Mouse (Mus musculus) forebrain, embryonic 14.5 days (tissue): ENCODE measurements around the gene Gpam. TPM values are rescaled to one million over a fixed set of nuclear protein-coding genes. Genes with fewer than 3 reads are reported as not detected.
A peak's percentile ranks its signal among the peaks of the same experiment; 100 is the strongest.

Source experiments
- ATAC-seq: fragments of 200-750 bp; cut with Nextera tagmentation; 2 replicates; pipeline ENCODE4 v1.8.0; 2017; ENCODE audit warnings: mild to moderate bottlenecking, moderate library complexity
- DNase-seq: peaks from one replicate; pipeline ENCODE4 v3.0.0-alpha.2; 2015; ENCODE audit warnings: low spot score
- H3K27ac ChIP-seq: fragments of 300-500 bp; sonication (generic); 2 replicates; pipeline ENCODE4 v1.5.1; 2014; ENCODE audit warnings: low read depth, mild to moderate bottlenecking, control low read depth, low read length, moderate library complexity
- H3K27me3 ChIP-seq: fragments of 300-500 bp; sonication (generic); replicated peaks from 2 replicates; pipeline ENCODE4 v1.6.1; 2014; ENCODE audit warnings: low read length, control low read depth, mixed read lengths; ENCODE audit not compliant: control insufficient read depth, insufficient read depth
- H3K36me3 ChIP-seq: fragments of 300-500 bp; sonication (generic); 2 replicates; pipeline ENCODE4 v1.6.1; 2014; ENCODE audit warnings: low read length, control low read depth; ENCODE audit not compliant: control insufficient read depth, insufficient read depth
- H3K4me1 ChIP-seq: fragments of 300-500 bp; sonication (generic); 2 replicates; pipeline ENCODE4 v1.6.1; 2014; ENCODE audit warnings: antibody characterized with exemption, low read length, control low read depth; ENCODE audit not compliant: control insufficient read depth, insufficient read depth
- H3K4me2 ChIP-seq: fragments of 300-500 bp; sonication (generic); 2 replicates; pipeline ENCODE4 v1.6.1; 2014; ENCODE audit warnings: mild to moderate bottlenecking, control low read depth, low read length
- H3K4me3 ChIP-seq: fragments of 300-500 bp; sonication (generic); 2 replicates; pipeline ENCODE4 v1.5.1; 2014; ENCODE audit warnings: low read depth, low read length, control low read depth
- H3K9ac ChIP-seq: fragments of 300-500 bp; sonication (generic); 2 replicates; pipeline ENCODE4 v1.6.1; 2014; ENCODE audit warnings: mild to moderate bottlenecking, low read length, control low read depth, moderate library complexity
- H3K9me3 ChIP-seq: fragments of 300-500 bp; sonication (generic); replicated peaks from 2 replicates; pipeline ENCODE4 v1.6.1; 2016; ENCODE audit warnings: low read length, control low read depth, mixed read lengths; ENCODE audit not compliant: control insufficient read depth
- WGBS: fragments of 180-500 bp; shearing (Covaris S2); extraction: QIAGEN DNeasy Blood & Tissue Kit; methylation state at CpG from one replicate; pipeline ENCODE4 v1.1.7; 2014; 5-methylcytosine and 5-hydroxymethylcytosine counted together
- polyA plus RNA-seq: library from polyadenylated mRNA; unstranded; fragments of >200 nt; fragmentation: Nextera tagmentation; extraction: Ambion mirVana; gene quantifications from 2 replicates; pipeline ENCODE4 v1.2.1, GENCODE M21; 2014

Gpam gene
- polyA plus RNA-seq, 1 experiment from 2014 or later = 17.2 TPM

GRCm38 (mm10) chr19:55103081-55103830, 23.8 kb downstream of the Gpam start:
- no peak overlapping the region for H3K4me3 ChIP-seq
- ATAC-seq = no peak
- DNase-seq = no peak
- H3K4me1 ChIP-seq = 0 out of 2 replicates have a peak, but pooled peaks cover 7% of the 10 kb centered on the region
- no peak overlapping the region for H3K9ac ChIP-seq
- no peaks in the 10 kb centered on the region for H3K9me3 ChIP-seq
- H3K27ac ChIP-seq = no peak overlapping the region
- H3K36me3 ChIP-seq = no peaks in the 10 kb centered on the region
- no peaks in the 10 kb centered on the region for H3K27me3 ChIP-seq
- no peak overlapping the region for H3K4me2 ChIP-seq
- 70% methylated on average over 11 of the region's 11 CpGs for WGBS

GRCm38 (mm10) chr19:55101659-55102058, 25.4 kb downstream of the Gpam start:
- Histone ChIP-seq H3K4me2 (no peak overlapping the region), H3K4me1 (0 out of 2 replicates have a peak, but pooled peaks cover 7% of the 10 kb centered on the region), H3K27me3 (no peaks in the 10 kb centered on the region), H3K9me3 (no peaks in the 10 kb centered on the region), H3K36me3 (0 out of 2 replicates have a peak, but pooled peaks cover under 1% of the 10 kb centered on the region), H3K9ac (no peak overlapping the region), H3K4me3 (no peak overlapping the region), H3K27ac (no peak overlapping the region)
- WGBS = 78% methylated on average over 4 of the region's 4 CpGs
- ATAC-seq (no peak), DNase-seq (no peak)

GRCm38 (mm10) chr19:55100227-55101140, 26.6 kb downstream of the Gpam start:
- Histone ChIP-seq H3K4me2 (peak overlapping the region; percentile 96), H3K27ac (no peak overlapping the region), H3K9ac (peak overlapping the region; percentile 83), H3K9me3 (no peaks in the 10 kb centered on the region), H3K4me1 (0 out of 2 replicates have a peak, but pooled peaks cover 7% of the 10 kb centered on the region), H3K36me3 (peaks cover 7% of the 10 kb centered on the region), H3K4me3 (peak overlapping the region; percentile 90), H3K27me3 (no peaks in the 10 kb centered on the region)
- 74% methylated on average over 2 of the region's 2 CpGs for WGBS
- no peak for DNase-seq
- no peak for ATAC-seq

- H3K27me3 ChIP-seq = no peaks in the 10 kb centered on the region
These were observed 27.6 kb downstream of the Gpam start for GRCm38 (mm10) chr19:55099184-55100160.

GRCm38 (mm10) chr19:55098409-55099183, 28.4 kb downstream of the Gpam start:
- under 1% methylated on average over 30 of the region's 30 CpGs for WGBS
- ATAC-seq = peak; percentile 33
- peak; percentile 54 for DNase-seq
- H3K9ac ChIP-seq = peak overlapping the region; percentile 83
- no peaks in the 10 kb centered on the region for H3K27me3 ChIP-seq
- H3K4me3 ChIP-seq = peak overlapping the region; percentile 90
- peak overlapping the region; percentile 85 for H3K27ac ChIP-seq
- peaks cover 11% of the 10 kb centered on the region for H3K36me3 ChIP-seq
- 0 out of 2 replicates have a peak, but pooled peaks cover 7% of the 10 kb centered on the region for H3K4me1 ChIP-seq
- H3K4me2 ChIP-seq = peak overlapping the region; percentile 96
- H3K9me3 ChIP-seq = no peaks in the 10 kb centered on the region

More at GRCm38 (mm10) chr19:55099184-55100160, 27.6 kb downstream of the Gpam start:
- WGBS = under 1% methylated on average over 57 of the region's 69 CpGs
- ATAC-seq (peak; percentile 96), DNase-seq (peak; percentile 90)
- Histone ChIP-seq H3K9me3 (no peaks in the 10 kb centered on the region), H3K9ac (peak overlapping the region; percentile 83), H3K4me3 (peak overlapping the region; percentile 90), H3K4me1 (0 out of 2 replicates have a peak, but pooled peaks cover 7% of the 10 kb centered on the region), H3K4me2 (peak overlapping the region; percentile 96), H3K36me3 (peaks cover 8% of the 10 kb centered on the region), H3K27ac (peak overlapping the region; percentile 85)

- ATAC-seq = no peak
- 0 out of 2 replicates have a peak, but pooled peaks cover 7% of the 10 kb centered on the region for H3K4me1 ChIP-seq
- 83% methylated on average over 9 of the region's 9 CpGs for WGBS
- no peak for DNase-seq
- no peak overlapping the region for H3K9ac ChIP-seq
- H3K27me3 ChIP-seq = no peaks in the 10 kb centered on the region
- H3K36me3 ChIP-seq = peaks cover 18% of the 10 kb centered on the region
- no peak overlapping the region for H3K4me3 ChIP-seq
- H3K9me3 ChIP-seq = no peaks in the 10 kb centered on the region
- no peak overlapping the region for H3K4me2 ChIP-seq
- no peak overlapping the region for H3K27ac ChIP-seq
These were observed 29.6 kb downstream of the Gpam start for GRCm38 (mm10) chr19:55097396-55097967.

DNA sequence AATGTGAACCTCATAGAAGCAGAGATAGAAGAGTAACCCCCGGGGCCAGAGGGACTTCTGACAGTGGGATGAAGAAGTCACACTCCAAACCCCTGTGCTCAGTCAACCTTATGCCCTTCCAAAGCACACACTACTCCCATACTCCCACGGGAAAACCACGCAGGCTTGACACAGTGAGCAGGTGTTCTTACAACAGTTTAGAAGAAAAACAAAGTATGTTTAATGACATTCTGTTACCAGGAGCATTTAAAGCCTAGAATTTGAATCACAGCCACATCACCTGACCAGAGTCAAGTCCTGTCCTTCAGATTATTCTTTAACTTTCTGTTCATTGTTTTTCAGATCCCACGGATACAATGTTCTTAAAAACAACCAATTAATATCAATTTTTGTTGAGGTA, 30.4 kb downstream of the Gpam start:
- DNase-seq (no peak), ATAC-seq (no peak)
- no peak overlapping the region for H3K4me3 ChIP-seq
- H3K27ac ChIP-seq = no peak overlapping the region
- WGBS = 83% methylated on average over 4 of the region's 4 CpGs
- no peaks in the 10 kb centered on the region for H3K27me3 ChIP-seq
- H3K9ac ChIP-seq = no peak overlapping the region
- H3K9me3 ChIP-seq = no peaks in the 10 kb centered on the region
- H3K4me2 ChIP-seq = no peak overlapping the region
- 0 out of 2 replicates have a peak, but pooled peaks cover 7% of the 10 kb centered on the region for H3K4me1 ChIP-seq
- peaks cover 20% of the 10 kb centered on the region for H3K36me3 ChIP-seq
